Mouse (Mus musculus): ENCODE measurements around the gene Grhpr.

DNA sequence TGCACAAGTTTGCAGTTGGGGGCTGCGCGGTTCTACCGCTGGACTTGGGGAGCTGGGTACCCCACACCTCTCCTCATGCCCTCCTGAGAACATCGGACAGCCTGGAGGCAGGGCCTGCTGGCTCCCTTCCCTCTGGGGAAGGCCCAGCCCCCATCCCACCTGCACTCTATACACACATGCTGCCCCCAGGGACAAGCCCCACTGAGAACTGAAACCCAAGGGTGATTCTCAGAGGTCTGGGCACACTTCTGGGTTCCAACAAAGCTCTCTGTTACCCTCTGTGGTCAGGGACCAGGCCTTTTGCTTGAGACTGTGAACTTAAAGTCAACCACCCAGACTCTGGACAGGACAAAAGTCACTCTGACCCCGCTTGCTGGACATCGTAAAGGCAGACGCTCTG, 11.1 kb upstream of the Grhpr start:
- TF ChIP-seq EP300 (IDR thresholded peaks at IDR 0.05; ENCODE audit: low read depth) (no peak), CTCF (IDR thresholded peaks at IDR 0.05; ENCODE audit: low read depth) (no peak)
